Mouse (Mus musculus): ENCODE measurements around the gene Raver1. TPM values are rescaled to one million over a fixed set of nuclear protein-coding genes. Genes with fewer than 3 reads are reported as not detected.

Gene Raver1
- total and polyA plus RNA-seq, 2 experiments from 2014 or later = 24.3 to 40.3 TPM

- Histone ChIP-seq H3K4me2 (ENCODE audit: low read depth) (no peak overlapping the region), H3K4me1 (ENCODE audit: insufficient read depth) (no peaks in the 10 kb centered on the region), H3K9me3 (ENCODE audit: low read length) (no peaks in the 10 kb centered on the region), H3K27me3 (ENCODE audit: insufficient read depth, low read length) (no peaks in the 10 kb centered on the region), H3K4me3 (ENCODE audit: low read depth, low read length) (no peak overlapping the region), H3K27ac (ENCODE audit: low read depth, low read length) (no peak overlapping the region), H3K36me3 (ENCODE audit: insufficient read depth) (peaks cover 7% of the 10 kb centered on the region; the same call in 1 of the 2 replicates), H3K9ac (no peak overlapping the region)
- 44% methylated on average over 23 of the region's 23 CpGs for WGBS
- no peak for ATAC-seq
- TF ChIP-seq CTCF (IDR thresholded peaks at IDR 0.05; ENCODE audit: low read depth) = no peak
- DNase-seq = no peak
Observed at GRCm38 (mm10) chr9:21107607-21108237, 15.9 kb upstream of the Raver1 start.

- Histone ChIP-seq H3K27me3 (ENCODE audit: insufficient read depth, low read length) (no peaks in the 10 kb centered on the region), H3K9me3 (ENCODE audit: low read length) (no peaks in the 10 kb centered on the region), H3K4me2 (ENCODE audit: low read depth) (no peak overlapping the region), H3K36me3 (ENCODE audit: insufficient read depth) (peaks cover 7% of the 10 kb centered on the region; the same call in 1 of the 2 replicates), H3K4me3 (ENCODE audit: low read depth, low read length) (no peak overlapping the region), H3K4me1 (ENCODE audit: insufficient read depth) (no peaks in the 10 kb centered on the region), H3K27ac (ENCODE audit: low read depth, low read length) (no peak overlapping the region), H3K9ac (no peak overlapping the region)
- 82% methylated on average over 5 of the region's 5 CpGs for WGBS
- TF ChIP-seq CTCF (IDR thresholded peaks at IDR 0.05; ENCODE audit: low read depth) = no peak
- no peak for DNase-seq
- no peak for ATAC-seq
Observed at GRCm38 (mm10) chr9:21105760-21106564, 14.2 kb upstream of the Raver1 start.

- H3K4me1 ChIP-seq (ENCODE audit: insufficient read depth) = no peaks in the 10 kb centered on the region
- H3K4me2 ChIP-seq (ENCODE audit: low read depth) = no peak overlapping the region
- H3K27me3 ChIP-seq (ENCODE audit: insufficient read depth, low read length) = no peaks in the 10 kb centered on the region
- no peak overlapping the region for H3K4me3 ChIP-seq (ENCODE audit: low read depth, low read length)
- no peak for ATAC-seq
- WGBS = 89% methylated on average over 6 of the region's 6 CpGs
- TF ChIP-seq CTCF (IDR thresholded peaks at IDR 0.05; ENCODE audit: low read depth) = no peak
- DNase-seq = no peak
- H3K27ac ChIP-seq (ENCODE audit: low read depth, low read length) = no peak overlapping the region
- no peaks in the 10 kb centered on the region for H3K9me3 ChIP-seq (ENCODE audit: low read length)
- no peak overlapping the region for H3K9ac ChIP-seq
- H3K36me3 ChIP-seq (ENCODE audit: insufficient read depth) = peaks cover 7% of the 10 kb centered on the region; the same call in 1 of the 2 replicates
Observed at GRCm38 (mm10) chr9:21104814-21105213, 13.0 kb upstream of the Raver1 start.

GRCm38 (mm10) chr9:21102076-21102475 is 10.3 kb upstream of the Raver1 start:
- no peak overlapping the region for H3K27ac ChIP-seq (ENCODE audit: low read depth, low read length)
- H3K4me2 ChIP-seq (ENCODE audit: low read depth) = no peak overlapping the region
- H3K9ac ChIP-seq = no peak overlapping the region
- no peaks in the 10 kb centered on the region for H3K4me1 ChIP-seq (ENCODE audit: insufficient read depth)
- H3K4me3 ChIP-seq (ENCODE audit: low read depth, low read length) = no peak overlapping the region
- H3K27me3 ChIP-seq (ENCODE audit: insufficient read depth, low read length) = no peaks in the 10 kb centered on the region
- whole genome bisulfite sequencing = 94% methylated on average over 2 of the region's 2 CpGs
- H3K36me3 ChIP-seq (ENCODE audit: insufficient read depth) = peaks cover 4% of the 10 kb centered on the region; the same call in 1 of the 2 replicates
- no peak for TF ChIP-seq CTCF (IDR thresholded peaks at IDR 0.05; ENCODE audit: low read depth)
- ATAC-seq (no peak), DNase-seq (no peak)
- no peaks in the 10 kb centered on the region for H3K9me3 ChIP-seq (ENCODE audit: low read length)

GRCm38 (mm10) chr9:21100447-21101161 is 8.8 kb upstream of the Raver1 start:
- Histone ChIP-seq H3K27ac (ENCODE audit: low read depth, low read length) (no peak overlapping the region), H3K4me3 (ENCODE audit: low read depth, low read length) (no peak overlapping the region), H3K4me2 (ENCODE audit: low read depth) (no peak overlapping the region), H3K36me3 (ENCODE audit: insufficient read depth) (0 out of 2 replicates have a peak, but pooled peaks cover 3% of the 10 kb centered on the region), H3K9ac (no peak overlapping the region), H3K9me3 (ENCODE audit: low read length) (no peaks in the 10 kb centered on the region), H3K4me1 (ENCODE audit: insufficient read depth) (no peaks in the 10 kb centered on the region), H3K27me3 (ENCODE audit: insufficient read depth, low read length) (no peaks in the 10 kb centered on the region)
- no peak for TF ChIP-seq CTCF (IDR thresholded peaks at IDR 0.05; ENCODE audit: low read depth)
- DNase-seq (no peak), ATAC-seq (no peak)
- whole genome bisulfite sequencing = 48% methylated on average over 15 of the region's 15 CpGs

- DNase-seq (no peak), ATAC-seq (no peak)
- no peak for TF ChIP-seq CTCF (IDR thresholded peaks at IDR 0.05; ENCODE audit: low read depth)
- Histone ChIP-seq H3K4me3 (ENCODE audit: low read depth, low read length) (no peak overlapping the region), H3K4me2 (ENCODE audit: low read depth) (no peak overlapping the region), H3K36me3 (ENCODE audit: insufficient read depth) (no peaks in the 10 kb centered on the region), H3K27ac (ENCODE audit: low read depth, low read length) (no peak overlapping the region), H3K4me1 (ENCODE audit: insufficient read depth) (no peaks in the 10 kb centered on the region), H3K9me3 (ENCODE audit: low read length) (no peaks in the 10 kb centered on the region), H3K27me3 (ENCODE audit: insufficient read depth, low read length) (no peaks in the 10 kb centered on the region), H3K9ac (no peak overlapping the region)
- 81% methylated on average over 8 of the region's 8 CpGs for WGBS
Observed at GRCm38 (mm10) chr9:21097793-21098192, 6.0 kb upstream of the Raver1 start.
